Mouse (Mus musculus): Measurements from ENCODE around the gene Zscan20. TPM values are rescaled to one million over a fixed set of nuclear protein-coding genes. Genes with fewer than 3 reads are reported as not detected.

Gene Zscan20
- total RNA-seq, 2 experiments from 2014 or later, result 6.3 to 7.9 TPM

DNA sequence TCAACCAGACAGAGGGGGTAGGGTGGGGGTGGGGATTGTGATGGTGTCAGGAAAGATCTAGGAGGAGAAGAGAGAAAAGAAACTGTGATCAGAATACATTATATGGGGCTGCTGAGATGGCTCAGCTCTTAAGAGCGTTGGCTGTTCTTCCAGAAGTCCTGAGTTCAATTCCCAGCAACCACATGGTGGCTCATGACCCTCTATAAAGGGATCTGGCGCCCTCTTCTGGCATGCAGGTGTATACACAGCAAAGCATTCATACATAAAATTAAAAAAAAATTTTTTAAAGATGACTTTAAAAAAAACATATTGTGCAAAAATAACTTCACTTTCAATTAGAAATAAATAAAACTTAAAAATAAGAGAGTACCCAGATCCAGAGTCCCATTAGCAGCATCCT, 66.5 kb downstream of the Zscan20 start:
- DNase-seq (ENCODE audit: extremely low spot score in 1 of 2, low spot score in 2 of 2), result peak in 1 of 2 experiments; percentile 50
- intact Hi-C loops (cut with DNase I), result no loop called here

Other genes with a start within 250 kb of the Zscan20 start
- 1 to 10 TPM; 1.1 to 1.5 TPM for gene Tlr12, start 8.5 kb upstream of the Zscan20 start, total RNA-seq (2021)
- gene Phc2, start 44.6 kb upstream of the Zscan20 start, total RNA-seq (2021), result 10 to 100 TPM; 65.1 to 71.4 TPM
- under 1 TPM; 0.45 to 0.47 TPM for gene A3galt2, start 145.3 kb upstream of the Zscan20 start, total RNA-seq (2021)
- gene Zfp362, start 195.9 kb upstream of the Zscan20 start, total RNA-seq (2021), result 10 to 100 TPM; 43.4 to 45.5 TPM

Measured in left cerebral cortex, postnatal 10 days (tissue).